Mouse (Mus musculus): Measurements from ENCODE around the gene Slc12a4. TPM values are rescaled to one million over a fixed set of nuclear protein-coding genes. Genes with fewer than 3 reads are reported as not detected.
"Not testable (repeated sequence)": the region's sequence is repeated elsewhere in the genome, so short reads cannot be mapped to it uniquely, and the experiment has no call there.

Gene Slc12a4
- 19.5 TPM in 2 replicates for polyA plus RNA-seq (2016; fragmentation: Nextera tagmentation; extraction: Ambion mirVana)

DNA sequence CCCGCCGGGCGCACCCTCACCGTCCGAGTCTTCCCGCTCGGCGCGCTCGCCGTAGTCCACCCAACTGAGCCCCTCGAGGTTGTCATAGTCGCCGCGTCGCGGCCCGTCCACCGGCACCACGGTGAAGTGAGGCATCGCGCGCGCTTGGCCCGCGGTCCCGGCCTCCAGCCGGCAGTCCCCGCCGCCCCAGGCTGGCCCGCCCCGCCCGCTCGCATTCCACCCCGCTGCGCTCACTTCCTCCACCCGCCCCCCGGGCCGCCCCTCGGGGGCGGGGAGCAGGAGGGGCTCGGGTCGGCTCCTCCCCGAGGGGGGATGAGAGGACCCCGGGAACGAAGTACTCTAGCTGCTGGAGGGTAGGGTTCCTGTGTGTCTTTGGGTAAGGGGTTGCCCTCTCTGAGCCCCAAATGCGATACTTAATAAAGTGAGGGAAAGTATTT is at the start of gene Slc12a4:
TSS of gene Slc12a4 (minus strand) at position 193 of the 437 bp plus-strand sequence.
- H3K4me2 ChIP-seq (replicated peaks) = peak within 1 kb of the TSS; percentile 72
- peaks cover 45% of the 10 kb centered on the region for H3K27me3 ChIP-seq
- ATAC-seq (ENCODE audit: low FRiP score) = peak; percentile 56
- no peaks in the 10 kb centered on the region for H3K36me3 ChIP-seq
- H3K27ac ChIP-seq = 0 out of 2 replicates have a peak within 1 kb of the TSS, but pooled peaks have one; percentile 17
- H3K9ac ChIP-seq = peak within 1 kb of the TSS; percentile 56
- no peaks in the 10 kb centered on the region for H3K9me3 ChIP-seq (replicated peaks)
- WGBS = under 1% methylated on average over 45 of the region's 47 CpGs
- peaks cover 15% of the 10 kb centered on the region for H3K4me1 ChIP-seq
- H3K4me3 ChIP-seq = peak within 1 kb of the TSS; percentile 54

DNA sequence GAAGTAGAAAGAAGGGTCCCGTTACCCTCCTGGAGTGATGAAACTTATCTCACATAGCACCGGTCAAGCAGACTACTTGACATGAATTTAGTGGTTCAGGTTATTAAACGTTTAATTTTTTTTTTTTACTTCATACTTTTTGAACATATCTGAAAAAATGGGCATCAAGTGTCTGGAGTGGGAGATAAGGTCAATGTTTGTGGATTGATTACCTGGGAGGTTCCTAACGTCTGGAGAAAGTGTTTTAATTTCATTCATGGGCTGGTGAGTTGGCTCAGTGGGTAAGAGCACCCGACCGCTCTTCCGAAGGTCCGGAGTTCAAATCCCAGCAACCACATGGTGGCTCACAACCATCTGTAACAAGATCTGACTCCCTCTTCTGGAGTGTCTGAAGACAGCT is 46.3 kb upstream of the Slc12a4 start:
- H3K4me1 ChIP-seq = peaks cover 16% of the 10 kb centered on the region
- ATAC-seq (ENCODE audit: low FRiP score); H3K27me3 ChIP-seq; H3K27ac ChIP-seq; H3K9me3 ChIP-seq (replicated peaks); H3K9ac ChIP-seq: not testable (repeated sequence)
- peak overlapping the region; percentile 73 for H3K4me3 ChIP-seq
- peak overlapping the region; percentile 99 for H3K4me2 ChIP-seq (replicated peaks)
- WGBS = 80% methylated on average over 8 of the region's 8 CpGs
- H3K36me3 ChIP-seq = peaks cover 13% of the 10 kb centered on the region; the same call in 1 of the 2 replicates

DNA sequence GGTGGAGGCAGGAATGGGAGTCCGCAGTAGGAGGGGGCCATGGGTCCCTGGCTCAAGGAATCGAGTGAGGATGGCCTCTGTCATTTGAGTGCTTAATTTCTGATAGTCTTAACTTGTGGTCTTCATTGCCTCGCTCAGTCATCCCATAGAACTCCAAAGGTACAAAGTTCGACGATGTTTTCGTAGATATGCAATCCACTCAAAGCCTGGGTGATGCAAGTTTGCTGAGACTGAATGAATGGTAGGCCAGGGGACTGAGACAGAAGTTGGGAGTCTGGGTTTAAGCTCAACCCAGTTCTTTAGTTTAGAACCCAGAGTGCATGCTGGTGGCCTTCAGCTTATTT is 45.7 kb upstream of the Slc12a4 start, which contains the start of gene Ddx28:
TSS of gene Ddx28 (minus strand) at position 240 of the 344 bp plus-strand sequence.
- no peak; the same call in 1 of the 2 replicates for ATAC-seq (ENCODE audit: low FRiP score)
- H3K27ac ChIP-seq = peak within 1 kb of the TSS; percentile 69
- H3K4me3 ChIP-seq = peak within 1 kb of the TSS; percentile 73
- H3K9ac ChIP-seq = peak within 1 kb of the TSS; percentile 81
- H3K27me3 ChIP-seq = no peaks in the 10 kb centered on the region
- no peaks in the 10 kb centered on the region for H3K9me3 ChIP-seq (replicated peaks)
- H3K4me2 ChIP-seq (replicated peaks) = peak within 1 kb of the TSS; percentile 99
- H3K36me3 ChIP-seq = peaks cover 9% of the 10 kb centered on the region; the same call in 1 of the 2 replicates
- 5% methylated on average over 6 of the region's 6 CpGs for WGBS
- H3K4me1 ChIP-seq = peaks cover 16% of the 10 kb centered on the region

DNA sequence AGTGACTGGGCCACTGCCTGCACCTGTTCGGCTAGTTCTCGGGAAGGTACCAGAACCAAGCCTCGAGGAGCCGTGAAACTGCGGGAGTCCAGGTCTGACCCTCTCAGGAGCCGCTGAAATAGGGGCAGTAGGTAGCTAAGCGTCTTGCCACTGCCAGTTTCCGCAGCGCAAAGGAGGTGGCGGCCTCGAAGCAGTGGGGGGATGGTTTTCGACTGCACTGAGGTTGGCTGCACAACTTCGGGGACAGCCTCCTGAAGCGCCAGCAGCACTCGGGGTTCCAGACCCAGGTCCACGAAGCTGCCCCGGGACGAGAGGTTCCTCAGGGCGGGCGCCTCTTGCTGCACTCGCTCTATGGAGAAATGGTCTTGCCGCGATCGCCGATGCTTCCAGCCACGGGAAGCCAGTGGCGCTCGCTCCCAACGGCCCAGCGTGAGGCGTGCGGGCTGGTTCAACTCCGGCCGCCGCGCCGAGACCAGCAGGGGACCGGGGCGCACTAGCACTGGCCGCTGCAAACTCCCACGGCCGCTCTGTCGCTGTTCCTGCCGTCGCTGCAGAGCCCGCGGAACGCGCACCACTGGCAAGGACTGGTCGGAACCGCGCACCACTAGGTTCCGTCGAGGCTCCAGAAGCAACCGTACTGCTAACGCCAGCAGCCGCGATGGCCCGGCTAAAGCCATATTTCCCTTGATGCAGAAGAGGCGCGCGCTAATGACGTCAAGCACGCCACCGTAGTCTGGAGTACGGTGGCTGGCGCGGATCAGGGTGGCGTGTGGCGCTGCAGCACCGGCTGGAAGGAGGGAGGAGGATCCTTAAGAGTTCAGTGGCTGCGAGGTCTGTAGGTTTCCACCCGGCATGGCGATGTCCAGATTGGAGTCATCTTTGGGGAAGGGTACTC is 45.1 kb upstream of the Slc12a4 start:
- H3K27ac ChIP-seq = peak overlapping the region; percentile 69
- peak overlapping the region; percentile 73 for H3K4me3 ChIP-seq
- peaks cover 16% of the 10 kb centered on the region for H3K4me1 ChIP-seq
- H3K9ac ChIP-seq = peak overlapping the region; percentile 81
- H3K36me3 ChIP-seq = peaks cover 4% of the 10 kb centered on the region; the same call in 1 of the 2 replicates
- peak; percentile 95 for ATAC-seq (ENCODE audit: low FRiP score)
- no peaks in the 10 kb centered on the region for H3K9me3 ChIP-seq (replicated peaks)
- peak overlapping the region; percentile 99 for H3K4me2 ChIP-seq (replicated peaks)
- H3K27me3 ChIP-seq = no peaks in the 10 kb centered on the region
- WGBS = 1% methylated on average over 74 of the region's 74 CpGs

DNA sequence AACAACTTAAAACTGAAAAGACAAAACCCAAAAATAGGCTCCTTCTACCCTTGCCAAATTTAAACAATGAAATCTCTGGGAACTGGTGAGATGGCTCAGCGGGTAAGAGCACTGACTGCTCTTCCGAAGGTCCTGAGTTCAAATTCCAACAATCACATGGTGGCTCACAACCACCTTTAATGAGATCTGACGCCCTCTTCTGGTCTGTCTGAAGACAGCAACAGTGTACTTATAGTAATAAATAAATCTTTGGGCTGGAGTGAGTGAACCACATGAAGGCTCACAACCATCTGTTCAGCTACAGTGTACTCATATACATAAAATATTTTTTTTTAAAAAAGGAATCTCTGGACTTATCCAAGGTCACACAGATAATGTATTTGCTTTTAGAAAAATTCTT is 42.0 kb upstream of the Slc12a4 start:
- not testable (repeated sequence) for H3K9ac ChIP-seq; H3K27me3 ChIP-seq; H3K9me3 ChIP-seq (replicated peaks); H3K4me2 ChIP-seq (replicated peaks); H3K36me3 ChIP-seq; ATAC-seq (ENCODE audit: low FRiP score); H3K4me3 ChIP-seq; H3K27ac ChIP-seq
- WGBS = 66% methylated on average over 3 of the region's 3 CpGs
- H3K4me1 ChIP-seq = peaks cover 16% of the 10 kb centered on the region

DNA sequence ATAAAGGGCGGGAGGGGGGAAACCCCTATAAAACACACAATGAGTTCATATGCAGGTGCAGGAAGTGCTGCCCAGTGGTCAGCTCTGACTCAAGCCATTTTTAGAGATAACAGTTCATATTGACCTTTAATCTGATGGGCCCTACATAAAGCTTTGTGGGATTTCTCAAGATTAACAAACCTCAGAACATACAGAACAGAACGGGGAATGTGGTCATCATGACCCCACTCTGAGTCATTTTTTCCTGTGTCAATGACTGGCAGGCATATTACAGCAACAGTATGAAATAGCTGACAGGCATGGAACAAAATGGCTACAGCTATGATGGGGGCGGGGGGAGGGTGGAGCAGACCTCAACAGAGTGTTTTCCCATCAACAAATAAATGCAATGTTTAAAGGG is 41.2 kb upstream of the Slc12a4 start:
- Histone ChIP-seq H3K4me2 (replicated peaks) (no peak overlapping the region), H3K9me3 (replicated peaks) (no peaks in the 10 kb centered on the region), H3K36me3 (no peaks in the 10 kb centered on the region), H3K27me3 (no peaks in the 10 kb centered on the region), H3K27ac (no peak overlapping the region), H3K4me3 (no peak overlapping the region), H3K9ac (no peak overlapping the region), H3K4me1 (peaks cover 16% of the 10 kb centered on the region)
- no peak for ATAC-seq (ENCODE audit: low FRiP score)
- 86% methylated on average over 3 of the region's 3 CpGs for WGBS

DNA sequence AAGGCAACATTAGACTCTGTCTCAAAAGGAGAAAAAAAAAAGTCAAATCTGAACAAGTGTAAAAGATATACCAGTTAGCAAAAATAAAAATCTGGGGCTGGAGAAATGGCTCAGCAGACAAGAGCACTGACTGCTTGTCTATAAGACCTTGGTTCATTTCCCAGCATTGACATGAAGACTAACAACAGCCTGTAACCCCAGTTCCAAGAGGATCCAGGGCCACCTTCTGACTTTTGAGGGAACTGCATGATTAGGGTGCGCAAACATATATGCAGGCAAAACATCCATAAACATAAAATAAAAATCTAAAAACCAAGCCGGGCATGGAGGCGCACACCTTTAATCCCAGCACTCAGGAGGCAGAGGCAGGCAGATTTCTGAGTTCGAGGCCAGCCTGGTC is 40.5 kb upstream of the Slc12a4 start:
- no peak overlapping the region for H3K27ac ChIP-seq
- no peak overlapping the region for H3K4me3 ChIP-seq
- no peaks in the 10 kb centered on the region for H3K36me3 ChIP-seq
- H3K4me1 ChIP-seq = peaks cover 10% of the 10 kb centered on the region
- H3K9me3 ChIP-seq (replicated peaks) = no peaks in the 10 kb centered on the region
- ATAC-seq (ENCODE audit: low FRiP score) = no peak
- H3K9ac ChIP-seq = no peak overlapping the region
- H3K27me3 ChIP-seq = no peaks in the 10 kb centered on the region
- H3K4me2 ChIP-seq (replicated peaks) = no peak overlapping the region
- WGBS = 81% methylated on average over 4 of the region's 4 CpGs

DNA sequence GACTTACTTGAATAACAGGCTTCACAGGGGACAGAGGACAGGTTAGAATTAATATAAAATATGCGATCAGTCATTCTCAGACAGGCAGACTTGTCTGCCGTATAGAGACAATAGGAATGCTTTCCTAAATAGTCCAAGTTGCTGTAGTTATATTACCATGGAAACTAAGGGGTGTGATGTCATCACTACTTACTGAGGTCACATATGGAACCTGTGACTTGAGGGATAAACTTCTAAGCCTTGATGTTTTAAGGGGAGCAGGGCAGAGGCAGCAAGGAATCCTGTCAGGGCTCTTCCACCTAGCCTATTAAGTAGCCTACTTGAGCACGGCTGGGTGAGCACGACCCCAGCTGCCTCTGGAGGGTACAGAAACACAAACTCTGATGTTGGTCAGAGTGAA is 40.0 kb upstream of the Slc12a4 start, which contains the start of gene Dpep2nb:
TSS of gene Dpep2nb (minus strand) at position 101 of the 400 bp plus-strand sequence.
- Histone ChIP-seq H3K27ac (no peak within 1 kb of the TSS), H3K36me3 (no peaks in the 10 kb centered on the region), H3K4me3 (no peak within 1 kb of the TSS), H3K9me3 (replicated peaks) (no peaks in the 10 kb centered on the region), H3K9ac (no peak within 1 kb of the TSS), H3K27me3 (no peaks in the 10 kb centered on the region), H3K4me2 (replicated peaks) (no peak within 1 kb of the TSS), H3K4me1 (peaks cover 10% of the 10 kb centered on the region)
- no peak for ATAC-seq (ENCODE audit: low FRiP score)
- 77% methylated on average over 4 of the region's 4 CpGs for WGBS

DNA sequence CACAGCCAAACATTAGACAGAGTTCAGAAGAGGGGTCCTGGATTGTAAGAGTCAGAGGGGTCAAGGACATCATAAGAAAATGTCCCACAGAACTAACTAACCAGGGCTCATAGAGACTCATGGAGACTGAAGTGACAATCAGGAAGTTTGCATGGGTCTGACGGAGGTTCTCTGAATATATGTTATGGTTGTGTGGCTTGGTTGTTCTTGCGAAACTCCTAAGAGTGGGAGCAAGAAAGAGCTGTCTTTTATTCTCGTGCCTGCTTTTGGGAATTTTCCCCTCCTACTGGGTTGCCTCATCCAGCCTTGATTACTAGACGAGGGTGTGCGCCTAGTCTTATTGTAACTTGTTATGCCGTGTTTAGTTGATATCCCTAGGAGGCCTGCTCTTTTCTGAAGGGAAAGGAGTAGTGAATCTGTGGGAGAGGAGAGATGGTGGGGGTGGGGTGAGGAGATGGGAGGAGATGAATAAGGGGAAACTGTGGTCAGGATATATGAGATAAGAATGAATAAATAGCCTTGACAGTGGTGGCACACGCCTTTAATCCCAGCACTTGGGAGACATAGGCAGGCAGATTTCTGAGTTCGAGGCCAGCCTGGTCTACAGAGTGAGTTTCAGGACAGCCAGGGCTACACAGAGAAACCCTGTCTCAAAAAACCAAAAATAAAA is 38.8 kb upstream of the Slc12a4 start:
- no peak for ATAC-seq (ENCODE audit: low FRiP score)
- no peak overlapping the region for H3K4me3 ChIP-seq
- WGBS = 74% methylated on average over 8 of the region's 8 CpGs
- no peak overlapping the region for H3K4me2 ChIP-seq (replicated peaks)
- H3K9ac ChIP-seq = no peak overlapping the region
- no peaks in the 10 kb centered on the region for H3K36me3 ChIP-seq
- H3K9me3 ChIP-seq (replicated peaks) = no peaks in the 10 kb centered on the region
- H3K27me3 ChIP-seq = no peaks in the 10 kb centered on the region
- no peak overlapping the region for H3K27ac ChIP-seq
- H3K4me1 ChIP-seq = no peaks in the 10 kb centered on the region; the same call in 1 of the 2 replicates

DNA sequence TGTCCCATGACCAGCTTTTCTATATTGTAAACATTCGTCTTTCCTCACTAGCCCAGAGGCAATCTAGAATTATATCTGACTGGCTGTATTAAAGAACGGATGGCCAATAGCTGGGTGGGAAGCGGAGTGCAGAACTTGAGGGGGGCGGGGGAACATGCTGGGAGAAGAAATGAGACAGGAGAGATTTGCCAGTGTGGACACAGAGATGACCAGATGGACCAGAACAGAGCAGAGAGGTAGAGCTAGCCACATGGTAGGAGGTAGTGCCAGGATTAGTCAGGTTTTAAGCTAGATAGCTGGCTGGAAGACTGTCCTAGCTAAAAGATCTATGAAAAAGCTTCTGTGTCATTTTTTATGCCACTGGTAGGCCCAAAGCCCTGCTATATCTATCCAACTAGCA is 36.0 kb upstream of the Slc12a4 start:
- Histone ChIP-seq H3K9me3 (replicated peaks) (no peaks in the 10 kb centered on the region), H3K36me3 (no peaks in the 10 kb centered on the region), H3K9ac (no peak overlapping the region), H3K4me3 (no peak overlapping the region), H3K27ac (no peak overlapping the region), H3K27me3 (no peaks in the 10 kb centered on the region), H3K4me1 (no peaks in the 10 kb centered on the region), H3K4me2 (replicated peaks) (no peak overlapping the region)
- ATAC-seq (ENCODE audit: low FRiP score) = no peak
- WGBS = 85% methylated on average over 4 of the region's 4 CpGs

DNA sequence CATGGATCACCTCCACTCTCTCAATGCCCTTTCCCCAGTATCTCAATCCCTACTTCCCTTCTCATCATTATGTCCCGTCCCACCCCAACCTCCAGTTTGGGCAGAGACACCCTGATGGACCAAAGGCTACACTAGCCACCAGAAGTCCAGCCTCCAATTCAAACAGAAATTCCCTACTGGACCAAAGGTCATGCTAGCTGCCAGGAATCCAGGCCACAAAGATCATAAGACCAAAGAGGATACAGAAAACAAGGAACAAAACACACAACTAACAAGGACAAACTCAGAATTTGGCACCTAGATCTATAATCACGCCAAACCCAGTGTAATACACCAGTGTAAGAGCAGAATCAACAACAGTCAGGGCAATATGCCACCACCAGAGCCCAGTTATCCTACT is 33.1 kb upstream of the Slc12a4 start:
- WGBS = 91% methylated on average over 2 of the region's 2 CpGs
- Histone ChIP-seq H3K9me3 (replicated peaks) (no peaks in the 10 kb centered on the region), H3K4me1 (no peaks in the 10 kb centered on the region), H3K4me3 (no peak overlapping the region), H3K36me3 (no peaks in the 10 kb centered on the region), H3K27ac (no peak overlapping the region), H3K4me2 (replicated peaks) (no peak overlapping the region), H3K27me3 (no peaks in the 10 kb centered on the region), H3K9ac (no peak overlapping the region)
- no peak for ATAC-seq (ENCODE audit: low FRiP score)

DNA sequence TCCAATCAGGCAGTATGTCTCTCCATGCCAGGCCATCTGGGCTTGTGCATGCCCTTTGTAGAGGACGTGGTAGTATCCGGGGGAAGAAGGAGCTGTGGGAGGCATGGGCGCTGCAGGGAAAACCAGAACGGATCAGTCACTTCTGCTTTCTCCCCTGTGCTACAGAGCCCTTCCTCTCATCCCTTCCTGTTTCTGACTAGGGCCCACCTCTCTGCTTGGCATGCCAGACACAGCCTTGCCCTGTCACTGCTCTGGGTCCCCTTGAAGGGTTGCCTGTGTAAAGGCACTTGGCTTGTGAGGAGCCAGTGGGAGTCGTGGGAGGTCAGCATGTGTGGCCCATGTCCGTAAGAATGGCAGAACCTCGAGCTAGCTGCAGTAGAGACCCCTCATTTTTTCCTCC is 30.5 kb upstream of the Slc12a4 start:
- ATAC-seq (ENCODE audit: low FRiP score) = no peak
- no peaks in the 10 kb centered on the region for H3K4me1 ChIP-seq
- no peak overlapping the region for H3K27ac ChIP-seq
- WGBS = 68% methylated on average over 7 of the region's 7 CpGs
- H3K36me3 ChIP-seq = no peaks in the 10 kb centered on the region
- H3K4me3 ChIP-seq = no peak overlapping the region
- no peak overlapping the region for H3K9ac ChIP-seq
- no peaks in the 10 kb centered on the region for H3K27me3 ChIP-seq
- H3K4me2 ChIP-seq (replicated peaks) = no peak overlapping the region
- H3K9me3 ChIP-seq (replicated peaks) = no peaks in the 10 kb centered on the region

All from hindbrain, embryonic 12.5 days (tissue).